Mouse (Mus musculus) E14TG2a.4 (cell line): ENCODE results near the gene Tsfm.

Source experiments
- CTCF ChIP-seq: conservative IDR thresholded peaks from 2 replicates; pipeline ENCODE4 v1.5.1; 2014; ENCODE audit warnings: low read length
- NANOG ChIP-seq: IDR thresholded peaks from 2 replicates; pipeline ENCODE4 v1.6.1; 2014; ENCODE audit warnings: borderline replicate concordance, low read length, mixed read lengths

- TF ChIP-seq CTCF, result no peak
- no peak for TF ChIP-seq NANOG
Measured at GRCm38 (mm10) chr10:126981746-126982145, 48.9 kb downstream of the Tsfm start.
